Mouse (Mus musculus) embryonic facial prominence, embryonic 13.5 days (tissue): Measurements from ENCODE around the gene Fzd9. TPM values are rescaled to one million over a fixed set of nuclear protein-coding genes. Genes with fewer than 3 reads are reported as not detected.
A peak's percentile ranks its signal among the peaks of the same experiment; 100 is the strongest.

Source experiments
- ATAC-seq: fragments of 200-750 bp; cut with Nextera tagmentation; 2 replicates; pipeline ENCODE4 v1.8.0; 2017; ENCODE audit warnings: low read depth; ENCODE audit not compliant: insufficient number of reproducible peaks, insufficient read depth, low FRiP score, low TSS enrichment
- H3K27ac ChIP-seq: fragments of 300-500 bp; sonication (generic); 2 replicates; pipeline ENCODE4 v1.5.1; 2015; ENCODE audit warnings: moderate library complexity, mild to moderate bottlenecking, inconsistent platforms
- H3K27me3 ChIP-seq: fragments of 300-500 bp; sonication (generic); 2 replicates; pipeline ENCODE4 v1.6.1; 2015; ENCODE audit warnings: mild to moderate bottlenecking, inconsistent platforms
- H3K36me3 ChIP-seq: fragments of 300-500 bp; sonication (generic); 2 replicates; pipeline ENCODE4 v1.6.1; 2015; ENCODE audit warnings: mild to moderate bottlenecking, inconsistent platforms
- H3K4me1 ChIP-seq: fragments of 300-500 bp; sonication (generic); 2 replicates; pipeline ENCODE4 v1.6.1; 2015; ENCODE audit warnings: inconsistent platforms
- H3K4me2 ChIP-seq: fragments of 300-500 bp; sonication (generic); 2 replicates; pipeline ENCODE4 v1.6.1; 2015; ENCODE audit warnings: moderate library complexity, mild to moderate bottlenecking, inconsistent platforms
- H3K4me3 ChIP-seq: fragments of 300-500 bp; sonication (generic); 2 replicates; pipeline ENCODE4 v1.5.1; 2015; ENCODE audit warnings: mild to moderate bottlenecking, inconsistent platforms
- H3K9ac ChIP-seq: fragments of 300-500 bp; sonication (generic); 2 replicates; pipeline ENCODE4 v1.6.1; 2015; ENCODE audit warnings: mild to moderate bottlenecking, inconsistent platforms
- H3K9me3 ChIP-seq: fragments of 300-500 bp; sonication (generic); 2 replicates; pipeline ENCODE4 v1.6.1; 2016; ENCODE audit warnings: inconsistent platforms
- WGBS: fragments of 180-500 bp; shearing (Covaris S2); methylation state at CpG from one replicate; pipeline ENCODE4 v1.1.7; 2015; ENCODE audit warnings: mixed read lengths; 5-methylcytosine and 5-hydroxymethylcytosine counted together
- microRNA-seq: library from miRNA; unstranded; fragments of <30 nt; microRNA quantifications from one replicate; pipeline ENCODE4, GENCODE M21; 2016
- polyA plus RNA-seq: library from polyadenylated mRNA; unstranded; fragments of >200 nt; fragmentation: Nextera tagmentation; extraction: Ambion mirVana; gene quantifications from 2 replicates; pipeline ENCODE4 v1.2.1, GENCODE M21; 2015

Gene Fzd9
- polyA plus RNA-seq, 1 experiment from 2014 or later = 11.9 TPM

DNA sequence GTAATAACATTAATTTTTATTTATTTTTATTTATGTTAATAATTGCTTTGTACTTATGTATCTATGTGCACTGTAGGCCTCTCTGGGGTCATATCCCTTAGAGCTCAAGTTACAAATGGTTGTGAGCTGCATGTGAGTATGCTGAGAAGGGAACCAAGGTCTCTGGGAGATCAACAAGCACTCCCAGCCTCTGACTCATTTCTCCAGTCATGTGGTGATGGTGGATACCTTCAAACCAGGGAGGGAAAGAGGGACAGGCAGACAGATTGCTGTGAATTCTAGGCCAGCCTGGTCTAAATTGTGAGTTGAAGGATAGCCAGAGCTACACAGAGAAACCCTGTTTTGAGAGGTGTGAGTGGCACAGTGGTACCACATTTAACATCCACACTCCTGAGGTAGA is 30.1 kb downstream of the Fzd9 start:
- Histone ChIP-seq H3K4me1 (no peaks in the 10 kb centered on the region), H3K9me3 (no peaks in the 10 kb centered on the region), H3K4me3 (no peak overlapping the region), H3K27ac (no peak overlapping the region), H3K27me3 (no peaks in the 10 kb centered on the region), H3K9ac (no peak overlapping the region), H3K36me3 (peaks cover 94% of the 10 kb centered on the region), H3K4me2 (no peak overlapping the region)
- ATAC-seq = no peak

DNA sequence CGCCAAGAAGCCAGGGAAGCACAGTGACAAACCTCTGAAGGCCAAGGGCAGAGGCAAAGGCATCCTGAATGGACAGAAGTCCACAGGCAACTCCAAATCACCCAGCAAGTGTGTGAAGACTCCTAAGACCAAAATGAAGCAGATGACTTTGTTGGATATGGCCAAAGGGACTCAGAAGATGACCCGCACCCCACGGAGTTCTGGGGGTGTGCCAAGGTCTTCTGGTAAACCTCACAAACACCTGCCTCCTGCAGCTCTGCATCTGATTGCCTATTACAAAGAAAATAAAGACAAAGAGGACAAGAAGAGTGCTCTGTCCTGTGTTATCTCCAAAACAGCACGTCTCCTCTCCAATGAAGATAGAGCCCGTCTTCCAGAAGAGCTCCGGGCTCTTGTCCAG is 34.2 kb downstream of the Fzd9 start:
- no peaks in the 10 kb centered on the region for H3K4me1 ChIP-seq
- WGBS = 98% methylated on average over 6 of the region's 6 CpGs
- H3K4me3 ChIP-seq = no peak overlapping the region
- no peak overlapping the region for H3K4me2 ChIP-seq
- no peaks in the 10 kb centered on the region for H3K9me3 ChIP-seq
- H3K27ac ChIP-seq = no peak overlapping the region
- peaks cover 97% of the 10 kb centered on the region for H3K36me3 ChIP-seq
- H3K9ac ChIP-seq = 0 out of 2 replicates have a peak overlapping the region, but pooled peaks have one; percentile 2
- H3K27me3 ChIP-seq = no peaks in the 10 kb centered on the region
- no peak for ATAC-seq

DNA sequence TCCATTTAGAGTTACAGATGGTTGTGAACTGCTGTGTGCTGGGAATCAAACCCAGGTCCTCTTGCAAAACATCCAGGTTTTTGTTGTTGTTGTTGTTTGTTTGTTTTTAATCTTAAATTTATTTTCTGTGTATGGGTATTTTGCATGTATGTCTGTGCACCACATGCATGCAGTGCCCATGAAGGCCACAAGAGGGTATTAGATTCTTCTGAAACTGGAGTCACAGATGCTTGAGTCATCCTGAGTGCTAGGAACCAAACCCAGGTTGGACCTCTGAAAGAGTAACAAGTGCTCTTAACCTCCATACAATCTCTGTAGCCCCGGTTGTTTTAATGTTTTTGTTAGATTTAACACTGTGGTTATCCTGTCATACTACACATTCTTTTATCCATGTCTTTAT is 42.8 kb downstream of the Fzd9 start:
- Histone ChIP-seq H3K9me3 (no peaks in the 10 kb centered on the region), H3K36me3 (peaks cover 91% of the 10 kb centered on the region), H3K9ac (no peak overlapping the region), H3K4me2 (no peak overlapping the region), H3K27me3 (no peaks in the 10 kb centered on the region), H3K4me1 (no peaks in the 10 kb centered on the region), H3K4me3 (no peak overlapping the region), H3K27ac (no peak overlapping the region)
- WGBS = 98% methylated on average over 1 of the region's 1 CpGs
- ATAC-seq = no peak

DNA sequence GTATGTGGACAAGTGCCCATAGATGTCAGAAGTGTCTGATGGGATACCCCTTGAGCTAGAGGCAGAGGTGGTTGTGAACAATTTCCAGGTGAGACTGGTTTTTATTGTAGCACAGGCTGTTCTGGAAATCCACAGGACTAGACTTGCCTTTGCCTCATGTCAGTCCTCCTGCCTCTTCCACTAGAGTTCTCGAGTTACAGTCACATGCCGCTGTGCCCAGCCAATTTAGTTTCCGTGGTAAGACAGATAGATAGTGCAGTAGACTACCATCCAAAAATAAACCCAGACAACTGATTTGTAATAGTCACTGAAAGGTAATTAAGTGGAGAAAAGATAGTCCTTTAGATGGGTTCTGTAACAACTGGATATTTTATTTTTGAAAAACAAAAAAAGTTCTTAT is 48.3 kb downstream of the Fzd9 start:
- no peak overlapping the region for H3K4me2 ChIP-seq
- no peaks in the 10 kb centered on the region for H3K27me3 ChIP-seq
- peaks cover 84% of the 10 kb centered on the region for H3K36me3 ChIP-seq
- no peak overlapping the region for H3K9ac ChIP-seq
- ATAC-seq = no peak
- H3K27ac ChIP-seq = no peak overlapping the region
- WGBS = 48% methylated on average over 3 of the region's 3 CpGs
- H3K4me3 ChIP-seq = no peak overlapping the region
- H3K4me1 ChIP-seq = no peaks in the 10 kb centered on the region
- H3K9me3 ChIP-seq = no peaks in the 10 kb centered on the region

Small RNA genes within 50 kb of the gene (microRNA-seq; reads per million reads assigned to microRNA genes)
- not detected for gene Gm25315

Other genes with a start within 250 kb of the Fzd9 start
- gene Abhd11, start 242.1 kb downstream of the Fzd9 start, polyA plus RNA-seq = 57.4 and 59.4 TPM in 2 replicates
- 12.9 and 21.7 TPM in 2 replicates for gene Stx1a, start 227.7 kb downstream of the Fzd9 start, polyA plus RNA-seq
- 35.2 and 38.8 TPM in 2 replicates for gene Dnajc30, start 187.0 kb downstream of the Fzd9 start, polyA plus RNA-seq
- gene Bud23, start 186.3 kb downstream of the Fzd9 start, polyA plus RNA-seq = 132 and 147 TPM in 2 replicates
- gene Vps37d, start 173.0 kb downstream of the Fzd9 start, polyA plus RNA-seq = 13.7 and 17.8 TPM in 2 replicates
- 3.5 and 3.9 TPM in 2 replicates for gene Mlxipl, start 161.3 kb downstream of the Fzd9 start, polyA plus RNA-seq
- gene Tbl2, start 101.6 kb downstream of the Fzd9 start, polyA plus RNA-seq = 25.6 and 25.7 TPM in 2 replicates
- gene Bcl7b, start 82.9 kb downstream of the Fzd9 start, polyA plus RNA-seq = 48.3 and 52.1 TPM in 2 replicates
- 54.7 and 55.7 TPM in 2 replicates for gene Baz1b, start 64.0 kb downstream of the Fzd9 start, polyA plus RNA-seq
- gene Fkbp6, start 98.8 kb upstream of the Fzd9 start, polyA plus RNA-seq = not detected in 2 replicates
- gene Trim50, start 102.1 kb upstream of the Fzd9 start, polyA plus RNA-seq = 0.14 TPM in 1 of 2 replicates, not detected in the other
- gene Nsun5, start 118.7 kb upstream of the Fzd9 start, polyA plus RNA-seq = 38.8 and 44.3 TPM in 2 replicates
- 16.3 and 17.0 TPM in 2 replicates for gene Pom121, start 143.3 kb upstream of the Fzd9 start, polyA plus RNA-seq